Mouse (Mus musculus) CH12.LX (cell line): ENCODE measurements around the gene Tmem92.

Experiments used
- E2F4 ChIP-seq: IDR thresholded peaks from 2 replicates; pipeline ENCODE4 v1.6.1; 2011; ENCODE audit warnings: low read depth, low read length, improper control_type of control experiment; ENCODE audit not compliant: insufficient replicate concordance
- JUND ChIP-seq: conservative IDR thresholded peaks from 2 replicates; pipeline ENCODE4 v1.6.1; 2011; ENCODE audit warnings: low read depth, low read length, improper control_type of control experiment
- RCOR1 ChIP-seq: conservative IDR thresholded peaks from 2 replicates; pipeline ENCODE4 v1.6.1; 2012; ENCODE audit warnings: low read depth, mild to moderate bottlenecking, inconsistent platforms, low read length, improper control_type of control experiment

DNA sequence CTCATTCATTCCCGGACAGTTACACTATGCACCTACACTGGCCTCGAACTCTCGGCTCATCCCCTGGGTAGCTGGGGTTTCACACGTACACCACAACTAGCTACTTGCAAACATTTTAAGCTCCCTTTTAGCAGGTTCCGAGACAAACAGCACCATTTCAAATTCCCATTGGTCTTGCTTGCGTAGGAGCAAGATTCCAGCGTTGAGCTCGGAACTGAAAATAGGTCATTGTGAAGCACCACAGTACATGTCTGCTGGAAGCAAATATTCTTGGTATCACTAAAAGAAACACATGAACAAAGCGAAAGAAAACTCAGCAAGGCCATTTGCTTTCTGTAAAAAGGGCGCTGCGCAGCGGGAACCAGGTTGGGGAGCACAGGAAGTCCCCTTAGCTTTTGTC lies 51.3 kb downstream of the Tmem92 start:
- TF ChIP-seq JUND (no peak), E2F4 (no peak), RCOR1 (no peak)
